ENCODE assay signal across 29 mouse cellular contexts in the genomic region with DNA sequence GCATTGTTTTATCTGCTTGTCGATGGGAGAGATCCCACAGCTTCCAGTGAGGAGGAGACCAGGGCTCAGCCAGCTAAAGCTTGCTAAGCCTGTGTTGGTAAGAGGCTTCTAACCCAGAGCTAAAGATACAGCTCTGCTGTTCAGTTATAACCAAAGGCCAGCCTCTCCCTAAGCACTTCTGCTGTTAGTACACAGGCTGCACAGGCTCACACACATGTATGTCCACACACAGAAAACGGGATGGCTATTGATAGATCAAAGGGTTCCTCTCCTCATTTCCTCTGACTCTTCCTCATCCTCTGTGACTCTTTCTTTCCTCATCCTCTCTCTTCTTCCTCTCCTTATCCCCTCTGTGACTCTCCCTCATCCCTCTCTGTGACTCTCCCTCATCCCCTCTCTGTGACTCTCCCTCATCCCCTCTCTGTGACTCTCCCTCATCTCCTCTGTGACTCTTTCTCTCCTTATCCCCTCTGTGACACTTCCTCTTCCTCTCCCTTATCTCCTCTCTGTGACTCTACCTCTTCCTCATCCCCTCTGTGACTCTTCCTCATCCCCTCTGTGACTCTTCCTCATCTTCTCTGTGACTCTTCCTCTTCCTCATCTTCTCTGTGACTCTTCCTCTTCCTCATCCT.
DNase-seq lines count a peak whose midpoint lies in the region; ATAC-seq and TF ChIP-seq lines count a peak whose summit lies in the region.
"Had no signal": no experiment of that assay in that cellular context is flagged by ENCODE, and none has a peak within 500 bp of the region (broad histone marks: within the 10 kb centered on the region; RNA-seq: fewer than 3 reads in every experiment).

No protein-coding gene starts in this region.

- no peak overlapping the region for H3K4me3 ChIP-seq in layer of hippocampus, adult 2 months
- H3K4me3 ChIP-seq in G1E (ENCODE audit: low read depth, low read length) = no peak overlapping the region
- no peak overlapping the region for H3K4me3 ChIP-seq in intestine, embryonic 15.5 days (replicated peaks)
- H3K4me3 ChIP-seq: embryonic facial prominence, embryonic 12.5 days; forebrain, embryonic 10.5 days; heart, embryonic 15.5 days; myocyte; neural tube, embryonic 12.5 days had no signal

- 0 out of 2 replicates have a peak, but pooled peaks have one; percentile 15 for ATAC-seq in G1E (ENCODE audit: extremely low read depth, insufficient number of reproducible peaks, low FRiP score, poor library complexity, severe bottlenecking)
- 0 out of 2 replicates have a peak, but pooled peaks have one; percentile 25 for ATAC-seq in erythroid progenitor cell, adult 5-6 weeks (replicated peaks; ENCODE audit: low FRiP score, poor library complexity, severe bottlenecking)
- ATAC-seq in monocyte, adult 5-6 weeks (replicated peaks; ENCODE audit: insufficient number of reproducible peaks, low FRiP score, low TSS enrichment, poor library complexity, severe bottlenecking) = peak; percentile 49
- ATAC-seq in intestine, embryonic 15.5 days = no peak
- ATAC-seq: CD4-positive, CD25-positive, alpha-beta regulatory T cell, adult 4 months; forebrain, embryonic 16.5 days; intestine, postnatal 0 days; midbrain, embryonic 16.5 days; Patski had no signal

- WGBS in intestine, embryonic 15.5 days = 61% methylated on average over 2 of the region's 2 CpGs

- no peak overlapping the region for H3K4me2 ChIP-seq in intestine, embryonic 15.5 days (replicated peaks)
- H3K4me2 ChIP-seq: embryonic facial prominence, embryonic 12.5 days; heart, embryonic 15.5 days; lung, embryonic 14.5 days; midbrain, embryonic 11.5 days; neural tube, embryonic 12.5 days had no signal

- H3K4me1 ChIP-seq in G1E (ENCODE audit: insufficient read depth, low read depth, low read length) = peaks cover 15% of the 10 kb centered on the region
- no peaks in the 10 kb centered on the region for H3K4me1 ChIP-seq in intestine, embryonic 15.5 days (replicated peaks)
- H3K4me1 ChIP-seq: embryonic facial prominence, embryonic 12.5 days; heart, embryonic 15.5 days; neural tube, embryonic 12.5 days had no signal

- H3K9ac ChIP-seq in intestine, embryonic 15.5 days = no peak overlapping the region
- H3K9ac ChIP-seq: embryonic facial prominence, embryonic 12.5 days; heart, embryonic 15.5 days; lung, embryonic 14.5 days; neural tube, embryonic 12.5 days had no signal

- peaks cover 50% of the 10 kb centered on the region for H3K36me3 ChIP-seq in G1E (replicated peaks)
- no peaks in the 10 kb centered on the region for H3K36me3 ChIP-seq in intestine, embryonic 15.5 days
- H3K36me3 ChIP-seq: heart, embryonic 15.5 days had no signal

- H3K27ac ChIP-seq in layer of hippocampus, adult 2 months = peak overlapping the region; percentile 47
- H3K27ac ChIP-seq in intestine, embryonic 15.5 days = no peak overlapping the region
- H3K27ac ChIP-seq: embryonic facial prominence, embryonic 12.5 days; forebrain, embryonic 10.5 days; heart, embryonic 15.5 days; neural tube, embryonic 12.5 days had no signal

- H3K27me3 ChIP-seq in G1E (ENCODE audit: insufficient read depth, low read length) = no peaks in the 10 kb centered on the region
- no peaks in the 10 kb centered on the region for H3K27me3 ChIP-seq in intestine, embryonic 15.5 days (replicated peaks)
- H3K27me3 ChIP-seq: embryonic facial prominence, embryonic 12.5 days; heart, embryonic 15.5 days; neural tube, embryonic 12.5 days had no signal

- no peaks in the 10 kb centered on the region for H3K9me3 ChIP-seq in G1E (replicated peaks)
- no peaks in the 10 kb centered on the region for H3K9me3 ChIP-seq in intestine, embryonic 15.5 days
- H3K9me3 ChIP-seq: embryonic facial prominence, embryonic 12.5 days; forebrain, embryonic 10.5 days; heart, embryonic 15.5 days; neural tube, embryonic 12.5 days had no signal

- no peak for DNase-seq in layer of hippocampus, adult 2 months (ENCODE audit: low spot score in 2 of 2)
- DNase-seq in layer of hippocampus, adult 9-10 months (ENCODE audit: low spot score) = no peak
- no peak for DNase-seq in G1E (ENCODE audit: low spot score)
- no peak for DNase-seq in T-cell, adult 2 months (ENCODE audit: low spot score)
- no peak for DNase-seq in testis, postnatal 14 days (ENCODE audit: low spot score)
- DNase-seq: adrenal gland, postnatal 25 days; cerebellum, adult 2 months; cerebellum, postnatal 14 days; embryo, embryonic 11 days; kidney, adult 9 months; kidney, postnatal 10 days; lung, embryonic 14.5 days; lung, postnatal 14 days; thymus, adult 18-20 months; thymus, postnatal 25 days had no signal

- no peak for TF ChIP-seq CTCF in layer of hippocampus, adult 2 months (conservative IDR thresholded peaks at IDR 0.05)
- TF ChIP-seq CTCF in G1E (IDR thresholded peaks at IDR 0.05; ENCODE audit: low read depth, low read length) = no peak
